Mouse (Mus musculus): ENCODE data around the gene Gpt2.

Gene Gpt2

GRCm38 (mm10) chr8:85528959-85529358 lies 36.6 kb downstream of the Gpt2 start:
- DNase-seq: no peak

DNA sequence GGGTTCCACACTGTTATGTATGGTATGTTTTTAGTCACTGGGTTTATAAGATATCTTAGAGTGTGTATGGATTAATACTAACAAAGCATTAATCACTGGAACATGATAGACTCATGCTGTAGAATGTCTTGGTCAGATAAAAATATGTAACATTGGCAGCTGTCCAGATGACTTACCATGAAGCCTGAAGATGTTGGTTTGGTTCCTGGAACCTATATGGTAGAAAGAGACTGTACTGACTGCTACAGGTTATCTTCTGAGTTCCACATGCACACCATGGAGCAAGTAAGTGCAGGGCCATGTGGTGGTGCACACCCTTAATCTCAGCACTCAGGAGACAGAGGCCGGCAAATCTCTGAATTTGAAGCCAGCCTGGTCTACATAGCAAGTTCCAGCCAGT lies 38.3 kb downstream of the Gpt2 start:
- DNase-seq: no peak

- DNase-seq: no peak
These were observed 39.1 kb downstream of the Gpt2 start for GRCm38 (mm10) chr8:85531471-85531870.

DNA sequence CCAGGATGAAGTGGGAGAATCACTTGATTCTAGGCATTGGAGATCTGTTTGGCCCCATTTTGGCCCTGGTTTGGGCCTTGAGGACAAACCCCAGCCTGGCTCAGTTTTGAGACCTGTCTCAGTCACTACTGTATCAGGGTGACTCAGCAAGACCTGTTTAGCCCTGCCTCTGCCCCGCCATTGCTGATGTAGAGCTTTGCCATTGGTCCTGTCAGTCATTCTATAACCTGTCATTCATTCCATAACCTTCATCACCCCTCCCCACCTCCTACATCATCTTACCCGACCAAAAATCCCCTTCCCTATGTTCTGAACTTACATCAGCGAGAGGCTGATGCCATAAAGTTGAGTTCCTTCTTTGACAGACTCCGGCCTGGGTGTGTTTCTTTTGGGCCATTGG lies 40.5 kb downstream of the Gpt2 start:
- no peak for DNase-seq

DNA sequence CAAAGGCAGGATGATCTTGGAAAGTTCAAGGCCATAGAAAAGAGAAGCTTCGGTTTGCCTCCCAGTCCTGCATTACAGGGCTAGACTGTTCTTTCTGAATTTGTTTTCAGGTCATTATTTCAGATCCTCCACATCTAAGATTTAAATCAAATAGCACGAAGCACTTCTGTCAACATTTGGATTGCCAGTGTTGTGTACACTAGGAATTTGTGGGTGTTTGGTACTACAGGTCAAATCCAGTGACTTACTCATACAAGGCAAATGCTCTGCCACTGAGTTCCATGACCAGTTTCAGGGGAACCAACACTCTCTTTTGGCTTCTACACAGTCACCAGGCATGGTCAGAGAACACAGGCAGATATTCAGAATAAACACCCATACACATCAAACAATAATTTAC lies 41.1 kb downstream of the Gpt2 start:
- no peak for DNase-seq

DNA sequence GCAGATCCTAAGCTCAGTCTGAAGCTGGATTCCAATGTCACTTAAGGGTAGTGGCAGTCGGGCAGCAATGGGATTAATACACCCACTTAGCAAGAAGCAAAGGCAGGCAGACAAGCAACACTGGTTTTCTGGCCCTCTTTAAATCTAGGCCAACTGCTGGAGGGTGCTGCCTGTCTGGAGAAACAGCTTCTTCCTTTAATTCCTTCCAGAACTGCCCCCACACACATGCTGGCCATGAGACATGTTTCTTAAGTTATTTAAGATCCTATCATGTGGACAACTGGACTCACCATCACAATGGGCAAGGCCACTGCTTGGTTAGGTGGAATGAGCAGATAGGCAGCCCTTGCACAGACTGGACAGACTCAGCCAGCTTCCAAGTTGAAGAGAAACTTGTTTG lies 41.8 kb downstream of the Gpt2 start:
- no peak for DNase-seq

DNA sequence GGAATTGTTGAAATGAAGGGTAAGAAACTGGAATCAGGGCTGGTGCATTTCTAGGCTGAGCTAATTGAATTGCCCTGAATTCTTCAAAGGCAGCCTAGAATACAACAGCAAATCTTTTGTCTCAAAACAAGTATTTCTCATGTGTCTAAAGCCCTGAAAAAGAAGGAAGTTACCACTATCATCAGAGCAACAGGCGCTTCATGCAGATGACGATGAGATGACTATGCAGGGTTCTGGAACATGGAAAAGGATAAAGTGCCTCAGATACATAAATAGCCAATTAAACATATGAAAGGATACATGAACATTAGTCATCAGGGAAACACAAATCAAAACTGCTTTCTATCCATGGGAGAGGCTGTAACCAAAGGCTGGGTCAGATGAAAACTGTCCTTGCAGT lies 44.0 kb downstream of the Gpt2 start:
- DNase-seq: no peak

- DNase-seq: no peak
These were observed 59.6 kb downstream of the Gpt2 start for GRCm38 (mm10) chr8:85551934-85552333.

DNA sequence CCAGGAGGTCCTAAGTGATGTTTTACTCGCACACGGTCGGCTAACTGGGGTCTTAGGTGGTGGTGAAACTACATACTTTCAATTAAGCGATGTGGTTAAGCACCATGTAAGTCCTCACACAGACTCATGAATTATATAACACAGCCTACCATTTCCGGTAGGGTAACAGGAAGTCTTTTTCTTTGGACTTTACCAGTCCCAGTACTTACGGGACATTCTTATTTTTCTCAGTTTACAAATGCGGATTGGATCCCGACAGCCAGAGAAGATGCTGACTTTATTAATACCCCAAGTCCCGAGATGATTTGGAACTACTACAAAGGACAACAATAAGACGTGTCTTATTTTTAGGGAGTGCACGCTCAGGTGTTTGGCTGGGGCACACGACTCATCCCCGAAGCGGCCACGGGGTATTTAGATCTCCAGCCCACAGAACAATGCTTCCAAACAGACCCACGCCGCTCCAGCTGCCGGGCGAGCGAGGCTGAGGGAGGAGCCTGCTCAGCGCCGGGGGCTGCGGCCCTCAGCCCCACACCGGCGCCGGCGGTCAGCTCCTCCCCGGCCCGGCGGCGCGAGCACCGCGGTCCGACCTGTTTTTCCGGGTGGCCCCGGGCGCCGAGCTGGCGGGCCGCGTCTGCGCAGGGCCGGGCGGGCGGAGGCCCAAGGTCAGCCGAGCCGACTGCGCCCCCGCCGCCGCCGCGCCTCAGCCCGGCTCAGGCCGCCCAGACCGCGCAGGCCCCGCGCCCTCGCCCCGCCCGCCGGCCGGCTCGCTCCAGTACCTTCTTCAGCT lies 62.2 kb downstream of the Gpt2 start:
- DNase-seq: no peak

DNA sequence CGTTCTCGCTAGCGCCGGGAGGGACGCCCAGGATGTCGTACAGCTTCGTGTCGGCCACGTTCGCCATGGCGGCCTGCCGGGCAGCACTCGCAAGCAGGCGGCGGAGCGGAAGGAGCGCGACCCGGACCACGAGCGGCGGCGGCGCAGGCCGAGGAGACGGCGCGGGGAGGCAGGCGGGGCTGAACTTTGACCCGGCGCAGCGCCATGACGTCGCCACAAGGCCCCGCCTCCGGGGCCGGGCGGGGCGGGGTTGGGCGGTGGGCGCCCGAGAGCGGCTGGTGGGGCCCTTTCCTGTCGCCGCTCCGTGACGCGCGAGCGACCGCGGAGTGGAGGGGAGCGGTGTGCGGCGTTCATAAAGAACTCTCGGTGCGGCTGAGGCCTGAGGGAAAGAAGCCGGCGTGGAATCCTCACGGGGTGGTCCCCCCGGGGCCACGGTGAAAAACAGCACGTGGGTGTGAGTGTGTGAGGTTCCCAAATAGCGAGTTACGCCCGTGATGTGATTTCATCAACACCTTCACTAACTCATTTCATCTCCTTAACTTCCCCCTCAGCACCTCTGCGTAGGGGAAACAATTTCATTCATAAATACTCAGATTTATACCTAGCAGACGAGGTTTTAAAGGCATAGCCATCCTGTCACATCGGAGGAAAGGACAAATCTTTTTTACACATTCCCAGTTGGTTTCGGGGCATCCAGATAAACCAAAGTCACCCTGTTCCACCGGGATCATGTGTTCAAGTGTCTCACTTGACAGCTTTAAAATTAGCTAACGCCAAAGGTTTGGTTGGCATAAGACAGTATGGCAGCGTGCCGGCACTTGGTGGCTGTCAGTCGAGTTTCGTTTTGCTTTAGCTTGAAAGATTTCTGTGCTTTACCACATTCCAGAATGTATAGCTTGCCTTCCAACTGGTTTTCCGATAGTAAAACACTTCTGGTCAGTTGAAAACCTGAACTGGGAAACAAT lies 63.1 kb downstream of the Gpt2 start, which contains the start of gene Dnaja2:
Gene Dnaja2, minus strand, starts transcription at position 164 of the 965 bp plus-strand sequence.
- peak; percentile 84 to 93 for DNase-seq

- no peak for DNase-seq
These were observed 64.7 kb downstream of the Gpt2 start for GRCm38 (mm10) chr8:85556986-85557600.

- DNase-seq: no peak
These were observed 65.2 kb downstream of the Gpt2 start for GRCm38 (mm10) chr8:85557601-85557986.

DNA sequence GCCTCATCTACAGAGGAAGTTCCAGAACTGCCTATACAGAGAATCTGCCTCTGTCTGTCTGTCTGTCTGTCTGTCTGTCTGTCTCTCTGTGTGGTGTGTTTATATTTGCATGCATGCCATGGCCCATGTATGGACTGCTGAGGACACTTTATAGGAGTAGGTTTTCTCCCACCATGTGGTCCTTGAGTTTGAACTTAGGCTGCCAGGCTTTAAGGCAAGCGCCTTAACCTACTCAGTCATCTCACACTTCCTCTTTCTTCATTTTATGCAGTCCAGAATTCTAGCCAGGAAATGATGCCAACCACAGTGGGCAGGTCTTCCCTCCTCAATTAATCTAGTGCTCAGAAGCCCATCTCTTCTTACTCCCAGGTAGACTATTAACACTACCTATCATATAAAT lies 66.8 kb downstream of the Gpt2 start:
- peak in 1 of 2 experiments; percentile 9 for DNase-seq

GRCm38 (mm10) chr8:85559966-85560365 lies 67.6 kb downstream of the Gpt2 start:
- no peak for DNase-seq

- DNase-seq: no peak
These were observed 71.0 kb downstream of the Gpt2 start for GRCm38 (mm10) chr8:85563336-85563735.

DNA sequence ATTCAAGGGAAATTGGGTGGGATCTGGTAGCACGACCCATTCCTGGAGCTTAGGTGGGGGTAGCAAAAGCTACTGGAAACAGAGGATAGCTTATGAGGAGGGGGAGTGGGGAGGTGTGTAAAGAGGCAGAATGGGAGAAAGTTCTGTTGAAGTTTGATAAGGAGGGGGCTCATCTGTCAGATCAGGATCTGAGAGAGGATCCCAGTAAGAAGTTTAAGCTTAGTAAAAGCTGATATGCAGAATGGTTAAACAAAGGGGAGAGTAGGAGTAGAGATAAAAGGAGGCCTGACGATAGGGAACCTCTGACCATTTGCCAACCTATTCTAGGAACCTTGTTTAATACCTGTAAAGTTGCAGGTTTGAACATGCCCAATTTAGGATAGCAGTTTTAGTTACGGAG lies 72.8 kb downstream of the Gpt2 start:
- no peak for DNase-seq

GRCm38 (mm10) chr8:85567801-85568200 lies 75.4 kb downstream of the Gpt2 start:
- no peak for DNase-seq

DNA sequence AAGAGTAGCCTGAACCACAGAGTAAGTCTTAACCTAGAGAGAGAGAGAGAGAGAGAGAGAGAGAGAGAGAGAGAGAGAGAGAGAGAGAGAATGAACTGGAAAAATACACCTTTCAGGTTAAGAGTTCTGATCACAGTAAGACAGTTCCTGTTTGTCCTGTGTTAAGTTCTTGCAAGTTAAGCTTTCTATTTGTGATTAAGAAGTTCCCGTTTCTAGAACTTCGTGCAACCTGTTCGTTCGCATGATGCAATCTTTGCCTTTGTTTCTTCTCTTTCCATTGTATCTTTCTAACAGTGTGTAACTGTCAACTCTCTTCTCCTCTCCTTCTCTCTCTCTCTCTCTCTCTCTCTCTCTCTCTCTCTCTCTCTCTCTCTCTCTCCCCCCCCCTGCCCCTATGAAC lies 78.1 kb downstream of the Gpt2 start:
- no peak for DNase-seq

DNA sequence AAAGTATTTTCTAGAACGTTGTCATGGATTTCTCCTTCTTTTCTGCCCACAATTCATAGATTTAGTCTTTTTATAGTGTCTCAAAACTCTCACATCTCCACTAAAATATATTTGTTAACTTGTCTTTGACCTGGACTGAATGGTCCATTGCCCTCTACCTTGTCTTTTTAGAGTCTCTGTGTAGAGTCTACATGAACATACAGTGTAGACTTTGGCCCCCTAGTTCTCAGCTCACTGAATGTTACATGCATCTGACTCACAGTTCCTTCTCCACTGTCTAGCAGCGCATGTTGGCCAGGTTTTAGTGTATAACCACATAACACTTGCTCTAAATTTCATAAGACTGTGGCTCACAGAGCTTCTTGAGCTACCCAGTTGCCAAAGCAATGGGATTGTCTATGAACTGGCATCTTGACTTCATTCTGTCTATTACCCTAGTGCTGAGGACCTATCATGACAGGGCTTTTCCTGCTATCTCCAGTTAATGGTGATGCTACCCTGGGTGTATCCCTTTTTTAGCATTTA lies 81.7 kb downstream of the Gpt2 start:
- DNase-seq: no peak
